27 mouse cellular contexts compared by ENCODE assay signal in the genomic region with DNA sequence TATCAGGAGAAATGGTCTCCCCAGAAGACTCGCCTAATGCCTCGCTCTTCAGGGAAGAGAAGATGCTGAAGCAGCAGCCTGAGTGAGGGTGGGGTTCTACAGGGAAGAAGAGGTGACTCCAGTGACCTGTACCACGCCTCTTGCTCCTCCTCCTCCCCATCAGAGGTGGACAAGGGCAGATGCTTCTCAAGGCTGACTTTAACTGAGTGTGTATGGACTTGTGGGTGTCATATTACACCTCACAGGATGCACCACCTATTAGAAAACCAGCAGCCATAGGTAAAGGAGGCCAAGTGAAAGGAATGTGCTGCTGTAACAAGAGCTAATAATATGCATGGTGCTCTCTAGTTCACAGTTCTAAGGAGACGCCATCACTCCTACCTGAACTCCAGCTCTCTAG. TPM values are rescaled to one million over a fixed set of nuclear protein-coding genes. Genes with fewer than 3 reads are reported as not detected.
DNase-seq lines count a peak whose midpoint lies in the region; ATAC-seq and TF ChIP-seq lines count a peak whose summit lies in the region.
"Had no signal": no experiment of that assay in that cellular context is flagged by ENCODE, and none has a peak within 500 bp of the region (broad histone marks: within the 10 kb centered on the region; RNA-seq: fewer than 3 reads in every experiment).

No protein-coding gene starts in this region.

- no peak for TF ChIP-seq POLR2A in MEL (IDR thresholded peaks at IDR 0.05; ENCODE audit: control insufficient read depth in 1 of 2, insufficient read depth in 1 of 2, low read depth in 1 of 2, low read length in 2 of 2, poor library complexity in 1 of 2)
- TF ChIP-seq POLR2A in bone marrow macrophage, adult 2 months (IDR thresholded peaks at IDR 0.05; ENCODE audit: borderline replicate concordance, low read depth, low read length): no peak
- no peak for TF ChIP-seq POLR2A in heart, adult 2 months (IDR thresholded peaks at IDR 0.05; ENCODE audit: insufficient read depth, low read depth, low read length)

- H3K4me2 ChIP-seq in kidney, embryonic 16.5 days (replicated peaks; ENCODE audit: low read depth, low read length): no peak overlapping the region
- H3K4me2 ChIP-seq: forebrain, embryonic 13.5 days; heart, embryonic 12.5 days; heart, embryonic 15.5 days; hindbrain, embryonic 13.5 days had no signal

- peaks cover 8% of the 10 kb centered on the region for H3K4me1 ChIP-seq in kidney, embryonic 16.5 days (ENCODE audit: insufficient read depth, low read length)
- H3K4me1 ChIP-seq in E14TG2a.4 (replicated peaks; ENCODE audit: low read depth, low read length): peaks cover 69% of the 10 kb centered on the region
- H3K4me1 ChIP-seq in MEL (ENCODE audit: control insufficient read depth in 1 of 2, insufficient read depth in 2 of 2, low read length in 2 of 2): no peaks in the 10 kb centered on the region
- H3K4me1 ChIP-seq in bone marrow macrophage, adult 2 months (ENCODE audit: control insufficient read depth, insufficient read depth, low read length): peaks cover 21% of the 10 kb centered on the region
- H3K4me1 ChIP-seq in heart, adult 2 months (ENCODE audit: control insufficient read depth, insufficient read depth, low read length): peaks cover 3% of the 10 kb centered on the region; the same call in 1 of the 2 replicates

- no peak overlapping the region for H3K27ac ChIP-seq in kidney, embryonic 16.5 days (ENCODE audit: low read length)
- H3K27ac ChIP-seq in MEL (ENCODE audit: control insufficient read depth, low read depth, low read length): no peak overlapping the region
- H3K27ac ChIP-seq in bone marrow macrophage, adult 2 months (ENCODE audit: insufficient read depth, low read depth, low read length): 0 out of 2 replicates have a peak overlapping the region, but pooled peaks have one; percentile 44
- H3K27ac ChIP-seq in heart, adult 2 months: no peak overlapping the region
- H3K27ac ChIP-seq: forebrain, embryonic 10.5 days; forebrain, embryonic 13.5 days; hindbrain, embryonic 10.5 days; hindbrain, embryonic 13.5 days had no signal

- H3K9me3 ChIP-seq in kidney, embryonic 16.5 days (ENCODE audit: low read length): no peaks in the 10 kb centered on the region
- no peaks in the 10 kb centered on the region for H3K9me3 ChIP-seq in E14TG2a.4 (ENCODE audit: low read length)
- no peaks in the 10 kb centered on the region for H3K9me3 ChIP-seq in MEL (replicated peaks; ENCODE audit: insufficient read depth, low read length)
- H3K9me3 ChIP-seq: forebrain, embryonic 10.5 days; forebrain, embryonic 13.5 days; heart, embryonic 12.5 days; heart, embryonic 15.5 days; hindbrain, embryonic 10.5 days; hindbrain, embryonic 13.5 days had no signal

- TF ChIP-seq EP300 in MEL (IDR thresholded peaks at IDR 0.05; ENCODE audit: low read depth in 1 of 2, low read length in 2 of 2): no peak
- TF ChIP-seq EP300 in heart, adult 2 months (IDR thresholded peaks at IDR 0.05; ENCODE audit: insufficient read depth, low read depth, low read length): no peak

- H3K36me3 ChIP-seq in kidney, embryonic 16.5 days (ENCODE audit: insufficient read depth, low read length): peaks cover 87% of the 10 kb centered on the region
- H3K36me3 ChIP-seq in E14TG2a.4 (ENCODE audit: insufficient read depth, low read length) (peaks cover 100% of the 10 kb centered on the region), MEL (ENCODE audit: control insufficient read depth in 1 of 2, insufficient read depth in 2 of 2, low read length in 2 of 2) (peaks cover 0 to 52% of the 10 kb centered on the region in 2 experiments; a peak in 2 of 4 replicates)
- H3K36me3 ChIP-seq in heart, adult 2 months (ENCODE audit: control insufficient read depth, insufficient read depth, low read length): peaks cover 4% of the 10 kb centered on the region; the same call in 1 of the 2 replicates

- H3K79me2 ChIP-seq in MEL (ENCODE audit: control insufficient read depth, insufficient read depth, low read length, poor library complexity): no peaks in the 10 kb centered on the region
- no peaks in the 10 kb centered on the region; the same call in 1 of the 2 replicates for H3K79me2 ChIP-seq in heart, adult 2 months (replicated peaks; ENCODE audit: control insufficient read depth, insufficient read depth, low read length)

- no peak for DNase-seq in kidney, adult 9 months
- DNase-seq in MEL (ENCODE audit: low read depth, low spot score): no peak
- DNase-seq in heart, adult 2 months: no peak
- DNase-seq in liver: no peak
- DNase-seq in MN1 (ENCODE audit: low spot score): no peak
- DNase-seq: adrenal gland, adult 8-10 months; adrenal gland, postnatal 25 days; cerebellum, adult 18-20 months; cerebellum, adult 9-10 months; cerebellum, postnatal 14 days; gastrocnemius, postnatal 10 days; heart, adult 11 months; heart, postnatal 10 days; heart, postnatal 36 days had no signal

- intact Hi-C loops in heart, adult 2 months (cut with DNase I): no loop called here

- no peak overlapping the region for H3K4me3 ChIP-seq in kidney, embryonic 16.5 days (ENCODE audit: low read length)
- H3K4me3 ChIP-seq in E14TG2a.4 (replicated peaks; ENCODE audit: low read length) (peak overlapping the region; percentile 7; the same call in 1 of the 2 replicates), MEL (ENCODE audit: control insufficient read depth in 1 of 2, insufficient read depth in 1 of 2, low read depth in 2 of 2, low read length in 2 of 2) (no peak overlapping the region)
- no peak overlapping the region for H3K4me3 ChIP-seq in bone marrow macrophage, adult 2 months (ENCODE audit: insufficient read depth, low read length)
- no peak overlapping the region for H3K4me3 ChIP-seq in heart, adult 2 months
- H3K4me3 ChIP-seq: forebrain, embryonic 10.5 days; forebrain, embryonic 13.5 days; heart, embryonic 12.5 days; heart, embryonic 15.5 days; hindbrain, embryonic 10.5 days; hindbrain, embryonic 13.5 days had no signal

- no peak for TF ChIP-seq RAD21 in MEL (IDR thresholded peaks at IDR 0.05; ENCODE audit: low read depth, low read length)

- WGBS in kidney, embryonic 16.5 days: 50% methylated on average over 4 of the region's 4 CpGs
- 69% methylated on average over 4 of the region's 4 CpGs for WGBS in heart, adult 2 months

- H3K9ac ChIP-seq in kidney, embryonic 16.5 days (replicated peaks; ENCODE audit: low read length): no peak overlapping the region
- H3K9ac ChIP-seq in MEL (ENCODE audit: control insufficient read depth, low read depth, low read length, poor library complexity, severe bottlenecking): no peak overlapping the region
- H3K9ac ChIP-seq in heart, adult 2 months (ENCODE audit: low read depth, low read length): no peak overlapping the region
- H3K9ac ChIP-seq: forebrain, embryonic 13.5 days; heart, embryonic 12.5 days; heart, embryonic 15.5 days; hindbrain, embryonic 13.5 days had no signal

- no peak for TF ChIP-seq CTCF in E14TG2a.4 (conservative IDR thresholded peaks at IDR 0.05; ENCODE audit: low read length)
- TF ChIP-seq CTCF in MEL (IDR thresholded peaks at IDR 0.05 in 2 of 3, conservative IDR thresholded peaks at IDR 0.05 in 1 of 3; ENCODE audit: control insufficient read depth in 1 of 3, insufficient read depth in 1 of 3, low read depth in 2 of 3, low read length in 3 of 3, poor library complexity in 1 of 3, severe bottlenecking in 1 of 3): no peak
- TF ChIP-seq CTCF in bone marrow macrophage, adult 2 months (IDR thresholded peaks at IDR 0.05; ENCODE audit: low read depth, low read length): no peak
- TF ChIP-seq CTCF in heart, adult 2 months (IDR thresholded peaks at IDR 0.05): no peak

- peak; percentile 32 for ATAC-seq in kidney, embryonic 16.5 days (ENCODE audit: low FRiP score, low TSS enrichment)
- ATAC-seq: activated CD4-positive, CD25-positive, alpha-beta regulatory T cell, adult 4 months; forebrain, embryonic 13.5 days; forebrain, embryonic 16.5 days; hindbrain, embryonic 16.5 days; Patski had no signal

- no peaks in the 10 kb centered on the region for H3K27me3 ChIP-seq in kidney, embryonic 16.5 days (ENCODE audit: insufficient read depth, low read length)
- H3K27me3 ChIP-seq in E14TG2a.4 (ENCODE audit: insufficient read depth, low read length) (no peaks in the 10 kb centered on the region), MEL (ENCODE audit: control insufficient read depth in 1 of 2, insufficient read depth in 2 of 2, low read length in 2 of 2) (no peaks in the 10 kb centered on the region)
- no peaks in the 10 kb centered on the region for H3K27me3 ChIP-seq in heart, adult 2 months (ENCODE audit: control insufficient read depth, insufficient read depth, low read length)
- H3K27me3 ChIP-seq: forebrain, embryonic 13.5 days; heart, embryonic 12.5 days; heart, embryonic 15.5 days; hindbrain, embryonic 13.5 days; Patski had no signal

TF ChIP-seq in MEL, 35 proteins besides CTCF, POLR2A, EP300 and RAD21:
- TF ChIP-seq POLR2AphosphoS5 (IDR thresholded peaks at IDR 0.05; ENCODE audit: borderline replicate concordance, low read depth, low read length) (peak; percentile 18; the same call in 1 of the 2 replicates), BHLHE40 (IDR thresholded peaks at IDR 0.05; ENCODE audit: borderline replicate concordance, low read depth, low read length) (no peak)

RNA-seq across cellular contexts. Expression of gene Slc16a3, which starts 17.3 kb away (rescaled TPM):
- polyA plus RNA-seq in kidney, embryonic 16.5 days (2015; fragmentation: Nextera tagmentation; extraction: Ambion mirVana): 63.5 and 66.4 TPM in 2 replicates
- 570 and 748 TPM in 2 replicates for total RNA-seq in MEL (2012; rRNA removed)
- polyA plus RNA-seq in MEL (2012; ENCODE audit: insufficient read depth in 1 of 2, insufficient read length in 2 of 2, low read depth in 1 of 2, low replicate concordance in 2 of 2, missing spikeins in 1 of 2): 100 to 1,000 TPM in 1 of 2 experiments, 10 to 100 TPM in 1; 85.7 to 610 TPM
- polyA plus RNA-seq in bone marrow macrophage, adult 2 months (2012; ENCODE audit: insufficient read depth, insufficient read length, missing spikeins): 45.2 and 50.5 TPM in 2 replicates
- 1 to 10 TPM; 1.2 to 1.3 TPM for total RNA-seq in heart, adult 2 months (2021)
- 4.0 and 4.2 TPM in 2 replicates for polyA plus RNA-seq in heart, adult 2 months (2012; rRNA removed)

RNA-seq across cellular contexts. Expression of gene Csnk1d, which starts 25.5 kb away (rescaled TPM):
- 150 and 154 TPM in 2 replicates for polyA plus RNA-seq in kidney, embryonic 16.5 days (2015; fragmentation: Nextera tagmentation; extraction: Ambion mirVana)
- total RNA-seq in MEL (2012; rRNA removed): 81.3 and 83.2 TPM in 2 replicates
- 100 to 1,000 TPM; 121 to 329 TPM for polyA plus RNA-seq in MEL (2012; ENCODE audit: insufficient read depth in 1 of 2, insufficient read length in 2 of 2, low read depth in 1 of 2, low replicate concordance in 2 of 2, missing spikeins in 1 of 2)
- 80.3 and 87.4 TPM in 2 replicates for polyA plus RNA-seq in bone marrow macrophage, adult 2 months (2012; ENCODE audit: insufficient read depth, insufficient read length, missing spikeins)
- 10 to 100 TPM; 48.7 to 55.9 TPM for total RNA-seq in heart, adult 2 months (2021)
- polyA plus RNA-seq in heart, adult 2 months (2012; rRNA removed): 33.9 and 45.6 TPM in 2 replicates

RNA-seq across cellular contexts. Expression of gene Ccdc57, which starts 32.9 kb away (rescaled TPM):
- 8.6 and 9.2 TPM in 2 replicates for polyA plus RNA-seq in kidney, embryonic 16.5 days (2015; fragmentation: Nextera tagmentation; extraction: Ambion mirVana)
- 4.4 and 5.3 TPM in 2 replicates for total RNA-seq in MEL (2012; rRNA removed)
- 1 to 10 TPM in 1 of 2 experiments, not detected in 1; 7.4 TPM for polyA plus RNA-seq in MEL (2012; ENCODE audit: insufficient read depth in 1 of 2, insufficient read length in 2 of 2, low read depth in 1 of 2, low replicate concordance in 2 of 2, missing spikeins in 1 of 2)
- polyA plus RNA-seq in bone marrow macrophage, adult 2 months (2012; ENCODE audit: insufficient read depth, insufficient read length, missing spikeins): 3.0 and 4.1 TPM in 2 replicates
- 1 to 10 TPM in 1 of 2 experiments, under 1 TPM in 1; 0.86 to 1.1 TPM for total RNA-seq in heart, adult 2 months (2021)
- 0.61 and 1.3 TPM in 2 replicates for polyA plus RNA-seq in heart, adult 2 months (2012; rRNA removed)
